Mouse (Mus musculus): ENCODE results near the gene Catsperz.

DNA sequence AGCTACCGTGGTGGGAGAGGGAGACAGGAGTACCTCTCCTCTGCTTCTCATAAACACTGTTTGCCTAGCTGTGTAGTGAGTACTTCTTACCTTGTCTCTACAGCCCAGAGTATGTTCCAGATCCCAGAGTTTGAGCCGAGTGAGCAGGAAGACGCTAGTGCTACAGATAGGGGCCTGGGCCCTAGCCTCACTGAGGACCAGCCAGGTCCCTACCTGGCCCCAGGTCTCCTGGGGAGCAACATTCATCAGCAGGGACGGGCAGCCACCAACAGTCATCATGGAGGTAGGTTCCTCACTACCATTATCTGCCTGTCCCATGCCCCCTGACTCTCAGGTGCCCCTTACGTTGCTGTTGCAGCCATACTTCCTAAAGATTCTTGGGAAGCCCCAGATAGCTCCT, 17.6 kb upstream of the Catsperz start:
- TF ChIP-seq POLR2AphosphoS2 (IDR thresholded peaks at IDR 0.05; ENCODE audit: insufficient read length, low read depth) (no peak), SRF (IDR thresholded peaks at IDR 0.05; ENCODE audit: control insufficient read depth, insufficient read length, low read depth) (no peak)
